Mouse (Mus musculus): ENCODE measurements around the gene Zfp146.

DNA sequence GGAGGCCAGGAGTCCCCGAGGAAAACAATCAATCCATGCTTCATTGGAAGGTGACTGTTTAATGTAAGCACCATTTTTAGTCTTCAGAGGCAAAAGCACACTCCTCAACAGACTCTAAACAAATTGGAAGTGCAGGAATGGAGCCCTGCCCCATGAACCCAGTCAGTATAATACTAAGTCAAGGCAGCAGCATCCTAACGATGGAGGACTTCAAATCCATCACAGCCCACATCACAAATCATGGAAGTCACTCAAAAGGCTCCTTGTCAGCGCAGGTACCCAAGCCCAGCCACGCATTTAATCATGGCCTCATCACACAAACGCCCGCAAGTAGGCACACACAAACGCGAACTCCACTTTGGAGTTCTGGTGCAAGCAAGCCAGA is 26.4 kb downstream of the Zfp146 start:
- TF ChIP-seq CTCF (IDR thresholded peaks at IDR 0.05; ENCODE audit: control insufficient read depth, insufficient read depth, insufficient read length), result no peak
- no peak for TF ChIP-seq MYOG (IDR thresholded peaks at IDR 0.05; ENCODE audit: control insufficient read depth, extremely low read depth, insufficient read length)
- no peak for TF ChIP-seq FOSL1 (IDR thresholded peaks at IDR 0.05; ENCODE audit: insufficient read depth, low read length, poor library complexity, severe bottlenecking)
- no peak for TF ChIP-seq USF1 (IDR thresholded peaks at IDR 0.05; ENCODE audit: low read depth)
- no peak for TF ChIP-seq MAX (IDR thresholded peaks at IDR 0.05)
- no peak for TF ChIP-seq MYOD1 (IDR thresholded peaks at IDR 0.05; ENCODE audit: control insufficient read depth, insufficient read length, low read depth)
